Mouse (Mus musculus) left cerebral cortex, postnatal 10 days (tissue): ENCODE measurements around the gene Tmtc2. TPM values are rescaled to one million over a fixed set of nuclear protein-coding genes. Genes with fewer than 3 reads are reported as not detected.
"Not testable (repeated sequence)": the region's sequence is repeated elsewhere in the genome, so short reads cannot be mapped to it uniquely, and the experiment has no call there.

Experiments used
- DNase-seq, 2 experiments: peaks; one replicate each; pipeline ENCODE4 v3.0.0; 2021 to 2022; ENCODE audit warnings: low spot score in 2 of 2, mixed read lengths in 1 of 2; ENCODE audit errors: extremely low spot score in 1 of 2
- intact Hi-C: fragments of 180-260 bp; cut with DNase I; formaldehyde crosslinking; loops from one replicate; pipeline ENCODE4 v1.15.1; 2025
- total RNA-seq, 2 experiments: library from RNA; stranded (reverse); gene quantifications; 2 replicates each; pipeline ENCODE4 v1.2.3; 2021

Gene Tmtc2
- total RNA-seq, 2 experiments from 2014 or later: 9.1 to 10.0 TPM

- DNase-seq: peak in 1 of 2 experiments; percentile 84
- intact Hi-C loops: not testable (repeated sequence)
Observed at GRCm38 (mm10) chr10:105238291-105238690, 336.0 kb downstream of the Tmtc2 start.

- intact Hi-C loops: no loop called here
- no peak for DNase-seq
Observed at GRCm38 (mm10) chr10:105232864-105233263, 341.4 kb downstream of the Tmtc2 start.

DNA sequence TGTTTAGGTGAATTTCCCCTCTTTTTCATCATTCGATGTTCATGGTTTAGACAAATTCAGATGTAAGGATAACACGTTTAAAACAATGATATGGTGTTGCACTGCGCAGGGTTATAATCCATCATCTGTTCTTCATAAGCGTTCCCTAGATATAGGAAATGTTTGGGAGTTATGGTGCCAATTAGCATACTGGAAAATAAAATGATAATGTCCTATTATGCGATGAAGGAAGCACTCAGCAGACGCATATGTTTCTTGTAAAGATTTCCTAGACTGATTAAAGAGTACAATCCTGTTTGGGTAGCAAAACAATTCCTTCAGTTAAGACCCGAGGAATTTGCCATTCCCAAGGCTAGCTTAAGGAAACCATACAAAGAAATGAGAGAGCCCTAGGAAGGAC is 343.8 kb downstream of the Tmtc2 start:
- intact Hi-C loops: no loop called here

GRCm38 (mm10) chr10:105228623-105229022 is 345.6 kb downstream of the Tmtc2 start:
- intact Hi-C loops: no loop called here
- DNase-seq: no peak

More for the DNA sequence above, 343.8 kb downstream of the Tmtc2 start:
- DNase-seq: no peak

DNA sequence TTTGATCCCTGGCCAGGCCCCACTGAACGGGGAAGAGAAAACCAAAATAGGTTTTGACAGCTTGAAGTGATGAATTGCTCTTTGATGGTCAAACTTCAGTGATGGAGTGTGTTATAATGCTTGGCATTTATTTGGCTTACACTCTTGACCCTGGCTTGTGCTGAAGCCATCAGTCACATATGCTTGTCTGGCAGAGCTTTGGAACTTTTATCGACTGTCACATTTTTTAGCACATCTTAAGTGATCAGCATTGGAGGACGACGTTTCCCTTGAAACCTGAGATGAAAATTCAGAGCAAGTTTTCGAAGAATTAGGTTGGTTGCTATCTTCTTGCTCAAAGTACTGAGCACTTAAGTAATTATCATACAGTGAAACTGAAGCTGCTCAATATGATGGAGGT is 346.6 kb downstream of the Tmtc2 start:
- intact Hi-C loops: no loop called here
- DNase-seq: no peak

DNA sequence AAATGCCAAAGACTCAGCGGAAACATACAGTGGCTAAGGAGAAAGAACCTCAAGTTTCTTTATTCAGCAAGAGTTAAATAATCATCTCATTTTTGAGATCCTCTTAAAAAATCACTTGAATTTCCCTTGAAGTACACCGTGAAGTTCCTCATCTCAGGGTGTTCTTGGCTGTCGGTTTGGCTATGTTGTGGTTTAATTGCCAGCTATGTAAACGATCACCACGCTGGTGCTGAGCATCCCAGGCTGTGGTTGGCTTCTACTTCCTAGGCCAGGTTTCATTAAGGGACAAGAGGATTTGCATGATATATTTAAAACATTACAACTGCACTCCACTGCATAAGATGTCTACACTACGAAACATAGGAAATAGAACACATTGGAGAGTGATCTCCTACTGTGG is 348.5 kb downstream of the Tmtc2 start:
- DNase-seq: no peak
- intact Hi-C loops: no loop called here

GRCm38 (mm10) chr10:105222904-105223303 is 351.3 kb downstream of the Tmtc2 start:
- intact Hi-C loops: no loop called here
- no peak for DNase-seq

DNA sequence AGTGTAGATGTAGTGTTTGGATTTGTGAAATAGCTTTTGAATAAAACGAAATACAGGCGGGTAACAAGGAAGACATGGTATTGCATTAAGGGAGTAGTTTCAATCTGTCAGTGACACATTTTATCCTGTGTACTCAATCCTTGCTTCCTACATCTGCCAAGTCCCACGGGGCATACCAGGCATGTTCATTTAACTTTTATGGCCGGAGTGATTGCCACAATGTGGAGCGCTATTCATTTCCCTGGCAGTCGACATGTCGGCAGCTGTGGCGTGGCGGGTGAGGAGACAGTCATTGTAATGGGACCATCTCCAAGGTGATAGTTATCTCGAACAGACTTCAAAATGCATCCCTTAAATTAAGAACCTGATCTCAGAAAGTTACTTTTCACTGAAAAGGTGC is 372.8 kb downstream of the Tmtc2 start:
- intact Hi-C loops: no loop called here
- no peak for DNase-seq

GRCm38 (mm10) chr10:105200678-105201077 is 373.6 kb downstream of the Tmtc2 start:
- no peak for DNase-seq
- intact Hi-C loops: no loop called here

DNA sequence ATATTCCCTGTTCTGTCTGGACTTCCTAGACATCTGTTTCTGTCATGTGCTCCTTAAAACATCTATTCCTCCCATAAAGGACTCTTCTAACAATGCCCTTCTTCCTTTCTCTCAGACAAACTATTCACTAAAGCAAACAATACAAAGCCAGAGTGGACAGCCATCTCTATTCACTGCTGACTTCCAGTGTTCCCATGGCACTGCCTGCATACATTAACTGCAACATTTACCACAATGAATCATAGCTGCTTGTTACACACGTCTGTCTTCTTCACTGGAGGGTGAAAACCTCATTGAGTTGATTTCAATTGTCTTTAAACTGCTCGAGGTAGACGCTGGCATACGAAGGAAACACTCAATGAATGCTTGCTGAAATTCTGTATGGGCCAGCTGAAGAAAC is 374.2 kb downstream of the Tmtc2 start:
- intact Hi-C loops: no loop called here
- no peak for DNase-seq

GRCm38 (mm10) chr10:105199515-105199914 is 374.7 kb downstream of the Tmtc2 start:
- intact Hi-C loops: no loop called here
- DNase-seq: no peak

DNA sequence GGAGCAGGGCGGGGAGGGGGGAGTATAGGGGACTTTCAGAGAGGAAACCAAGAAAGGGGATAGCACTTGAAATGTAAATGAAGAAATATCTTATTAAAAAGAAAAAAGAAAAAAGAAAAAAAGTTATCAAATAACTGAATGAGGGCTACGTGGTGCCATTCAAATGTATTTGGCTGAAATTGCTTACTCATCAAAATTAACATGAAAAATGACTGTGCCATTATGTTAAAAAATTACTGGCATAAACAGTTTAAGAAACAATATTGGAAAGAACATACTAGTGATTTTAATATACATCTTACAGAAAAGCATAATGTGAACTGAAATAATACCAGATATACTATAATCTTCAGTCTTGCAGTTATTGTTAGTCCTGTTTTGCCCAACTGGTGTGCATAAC is 378.9 kb downstream of the Tmtc2 start:
- DNase-seq: no peak
- intact Hi-C loops: no loop called here

- DNase-seq: no peak
- intact Hi-C loops: no loop called here
Observed at GRCm38 (mm10) chr10:105193756-105194460, 380.3 kb downstream of the Tmtc2 start.

- intact Hi-C loops: no loop called here
- peak in 1 of 2 experiments; percentile 34 for DNase-seq
Observed at GRCm38 (mm10) chr10:105192071-105192470, 382.2 kb downstream of the Tmtc2 start.

DNA sequence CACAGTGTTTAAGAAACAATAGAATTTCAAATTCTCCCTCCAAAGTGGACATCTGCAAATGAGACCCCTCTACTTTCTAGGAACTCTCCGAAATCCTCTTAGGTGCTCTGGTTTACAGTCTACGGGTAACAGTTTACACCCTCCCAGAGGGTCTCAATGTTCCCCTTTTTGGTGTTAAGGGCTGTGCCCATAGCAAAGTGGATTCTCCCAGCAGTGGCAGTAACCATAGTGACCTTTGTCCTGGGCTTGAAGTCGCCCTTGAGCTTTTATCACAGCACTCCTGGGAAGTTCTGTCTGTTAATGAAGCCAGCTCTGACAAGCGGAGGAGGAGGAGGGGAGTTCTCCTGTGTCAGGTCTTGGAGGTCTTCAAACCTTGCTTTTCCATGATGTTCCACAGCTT is 384.5 kb downstream of the Tmtc2 start:
- intact Hi-C loops: no loop called here
- DNase-seq: no peak

DNA sequence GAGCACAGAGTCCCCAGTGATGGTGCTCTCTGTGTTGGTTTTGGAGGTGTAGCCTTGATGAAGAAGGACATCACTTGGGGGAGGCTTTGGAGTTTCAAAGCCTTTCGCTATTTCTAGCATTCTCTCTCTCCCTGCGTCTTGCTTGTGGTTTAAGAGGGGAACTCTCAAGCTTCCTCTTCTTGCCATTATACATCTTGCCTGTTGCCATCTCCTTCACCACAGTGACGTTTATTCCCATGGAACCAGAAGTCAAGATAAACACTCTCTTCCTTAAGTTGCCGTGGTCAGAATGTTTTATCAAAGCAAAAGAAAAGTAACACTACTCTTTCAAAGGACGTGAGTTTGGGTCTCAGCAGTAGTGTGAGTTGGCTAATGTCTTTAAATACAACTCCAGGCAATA is 387.6 kb downstream of the Tmtc2 start:
- no peak for DNase-seq
- intact Hi-C loops: no loop called here

- intact Hi-C loops: no loop called here
- DNase-seq: no peak
Observed at GRCm38 (mm10) chr10:105168443-105169102, 405.7 kb downstream of the Tmtc2 start.

DNA sequence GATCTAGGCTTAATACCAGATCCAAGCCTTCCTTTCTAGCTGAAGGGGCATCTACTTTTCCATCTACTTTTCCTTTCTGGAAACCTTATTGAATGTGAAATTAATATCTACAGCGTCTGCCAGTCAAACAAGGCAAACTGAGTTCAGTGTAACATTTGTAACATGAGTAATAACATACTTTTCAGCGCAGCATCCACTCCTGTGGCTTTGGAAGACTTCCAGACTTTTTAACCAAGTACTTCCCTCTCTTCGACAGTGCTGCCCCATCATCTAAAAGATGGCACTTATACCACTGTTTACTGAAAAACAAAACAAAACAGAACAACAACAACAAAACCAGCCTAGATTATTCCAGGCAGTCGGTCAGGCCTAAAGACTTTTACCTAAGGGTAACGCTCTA is 409.0 kb downstream of the Tmtc2 start:
- no peak for DNase-seq
- intact Hi-C loops: no loop called here

DNA sequence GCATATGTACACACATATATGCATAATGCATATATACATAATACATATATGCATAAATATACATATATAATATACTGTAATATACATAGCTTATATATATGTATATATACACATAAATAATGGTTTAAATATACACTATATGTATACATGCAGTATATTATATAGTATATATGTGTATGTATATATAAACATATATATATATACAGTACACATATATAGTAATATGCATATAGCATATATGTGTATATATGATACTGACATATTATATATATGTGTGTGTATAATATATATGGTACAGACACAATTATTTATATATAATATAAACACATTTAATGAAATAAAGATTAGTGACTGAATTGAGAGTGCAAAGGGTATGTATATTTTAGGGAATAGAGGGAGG is 420.5 kb downstream of the Tmtc2 start:
- DNase-seq: no peak
- intact Hi-C loops: no loop called here

DNA sequence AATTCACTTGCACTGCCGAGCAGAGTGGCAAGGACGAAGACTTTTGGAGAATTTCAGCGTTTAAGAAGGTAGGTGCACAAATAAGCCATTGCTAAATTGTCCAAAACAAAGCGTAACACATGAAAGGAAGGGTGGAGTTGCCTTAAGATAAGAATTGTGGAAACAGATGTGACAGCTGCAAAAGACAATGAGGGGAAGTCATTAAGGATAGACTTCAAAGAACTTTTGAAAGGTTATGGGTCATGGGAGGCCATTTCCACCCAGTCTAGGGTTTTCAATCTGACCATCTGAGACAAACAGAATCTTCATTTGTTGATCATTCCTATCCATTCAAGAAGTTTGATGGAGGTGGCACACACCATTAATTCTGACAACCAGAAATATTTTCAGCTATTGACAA is 429.9 kb downstream of the Tmtc2 start:
- DNase-seq: no peak
- intact Hi-C loops: no loop called here

DNA sequence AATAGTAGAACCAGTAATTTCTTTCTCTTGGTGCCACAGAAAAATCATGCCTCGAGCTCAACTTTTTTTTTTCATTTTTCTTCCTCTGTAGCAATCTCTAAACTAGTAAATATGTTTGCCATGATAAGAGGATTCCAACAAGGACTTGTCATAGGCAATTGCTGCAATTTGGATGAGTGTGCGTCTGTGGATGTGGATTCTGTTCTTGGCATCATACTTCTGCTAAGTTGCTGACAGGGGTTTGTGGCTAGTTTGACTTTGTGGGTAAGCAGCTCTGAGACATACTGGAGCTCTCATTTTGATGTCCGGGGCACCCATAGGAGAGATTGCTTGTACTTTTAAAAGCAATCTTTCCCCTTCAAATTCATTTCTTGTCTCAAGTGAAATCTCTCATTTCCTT is 432.1 kb downstream of the Tmtc2 start:
- intact Hi-C loops: no loop called here
- no peak for DNase-seq
